Mouse (Mus musculus): ENCODE measurements at regions not wholly inside any gene's neighbourhood (a gene's known extent, or its start where the extent isn't known, plus 50 kb on each side); places are given as distances from the start of the nearest gene placed in this dataset.
"Not testable (repeated sequence)": the region's sequence is repeated elsewhere in the genome, so short reads cannot be mapped to it uniquely, and the experiment has no call there.

- DNase-seq: peak; percentile 60
Observed at GRCm38 (mm10) chr16:22327386-22327785, 61.6 kb upstream of the Tra2b start.

- DNase-seq: not testable (repeated sequence)
Observed at GRCm38 (mm10) chr16:22325161-22325560, 59.4 kb upstream of the Tra2b start.

GRCm38 (mm10) chr16:22316251-22316711, 50.5 kb upstream of the Tra2b start:
- DNase-seq: peak; percentile 41
